10 mouse cellular contexts compared by ENCODE assay signal in the genomic region with DNA sequence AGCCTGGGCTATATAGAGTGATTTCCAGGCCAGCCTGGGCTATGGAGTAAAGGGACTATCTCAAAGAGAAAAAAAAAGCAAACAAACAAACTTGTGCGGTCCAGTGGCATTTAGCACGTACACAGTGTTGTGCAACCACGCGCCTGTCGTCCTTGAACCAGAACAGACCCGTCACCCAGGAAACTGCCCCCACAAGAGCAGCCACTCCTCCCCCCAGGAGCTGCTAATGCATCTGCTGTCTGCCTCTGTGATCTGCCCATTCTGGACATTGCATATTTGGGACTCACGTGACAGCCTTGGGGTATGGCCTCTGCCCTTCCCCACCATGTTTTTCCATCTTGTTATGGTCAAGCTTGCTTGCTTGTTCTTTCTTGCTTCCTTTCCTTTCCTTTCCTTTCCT. TPM values are rescaled to one million over a fixed set of nuclear protein-coding genes. Genes with fewer than 3 reads are reported as not detected.
DNase-seq lines count a peak whose midpoint lies in the region; ATAC-seq and TF ChIP-seq lines count a peak whose summit lies in the region.
"Had no signal": no experiment of that assay in that cellular context is flagged by ENCODE, and none has a peak within 500 bp of the region (broad histone marks: within the 10 kb centered on the region; RNA-seq: fewer than 3 reads in every experiment).

No protein-coding gene starts in this region.

- ATAC-seq in liver, postnatal 0 days, result peak; percentile 37

- no peak for TF ChIP-seq CTCF in liver, postnatal 0 days (IDR thresholded peaks at IDR 0.05; ENCODE audit: low read depth)

- H3K4me3 ChIP-seq in liver, postnatal 0 days (ENCODE audit: low read depth, low read length), result no peak overlapping the region
- H3K4me3 ChIP-seq: gastrocnemius, adult 2 months; lung, embryonic 15.5 days had no signal

- WGBS in liver, postnatal 0 days (ENCODE audit: insufficient replicate concordance), result 36% methylated on average over 7 of the region's 7 CpGs

- peak; percentile 53 to 85 for DNase-seq in kidney, postnatal 25 days
- DNase-seq in kidney, postnatal 14 days, result no peak
- DNase-seq in adrenal gland, postnatal 10 days, result peak; percentile 66
- peak; percentile 59 for DNase-seq in liver, postnatal 0 days
- DNase-seq in frontal cortex, postnatal 36 days (ENCODE audit: low spot score in 2 of 2), result no peak
- DNase-seq in retina, embryonic 14.5 days (ENCODE audit: low spot score), result no peak
- DNase-seq in spleen, postnatal 36 days (ENCODE audit: low spot score in 2 of 2), result no peak
- DNase-seq: gastrocnemius, adult 2 months had no signal

- no peak for TF ChIP-seq EP300 in liver, postnatal 0 days (IDR thresholded peaks at IDR 0.05; ENCODE audit: low read depth)

- no peak overlapping the region for H3K4me2 ChIP-seq in liver, postnatal 0 days (ENCODE audit: low read depth, low read length)
- H3K4me2 ChIP-seq: lung, embryonic 15.5 days had no signal

- H3K36me3 ChIP-seq in liver, postnatal 0 days (replicated peaks; ENCODE audit: insufficient read depth, low read length), result no peaks in the 10 kb centered on the region
- H3K36me3 ChIP-seq: lung, embryonic 15.5 days had no signal

- no peaks in the 10 kb centered on the region for H3K27me3 ChIP-seq in liver, postnatal 0 days (ENCODE audit: insufficient read depth, low read length)
- H3K27me3 ChIP-seq: lung, embryonic 15.5 days had no signal

- H3K27ac ChIP-seq in liver, postnatal 0 days (ENCODE audit: low read depth), result peak overlapping the region; percentile 8; the same call in 1 of the 2 replicates
- H3K27ac ChIP-seq: gastrocnemius, adult 2 months; lung, embryonic 15.5 days; stomach, postnatal 0 days had no signal

- H3K9ac ChIP-seq in liver, postnatal 0 days (replicated peaks), result no peak overlapping the region
- H3K9ac ChIP-seq: lung, embryonic 15.5 days had no signal

- H3K4me1 ChIP-seq in liver, postnatal 0 days (ENCODE audit: insufficient read depth), result peaks cover 60% of the 10 kb centered on the region

- H3K9me3 ChIP-seq in liver, postnatal 0 days (ENCODE audit: low read length), result no peaks in the 10 kb centered on the region
- H3K9me3 ChIP-seq: lung, embryonic 15.5 days had no signal

RNA-seq across cellular contexts. Expression of gene Gins2, which starts 59.9 kb away (rescaled TPM):
- total RNA-seq in adrenal gland, postnatal 10 days (2021), result 10 to 100 TPM; 18.6 to 19.0 TPM
- polyA plus RNA-seq in liver, postnatal 0 days (2015; fragmentation: Nextera tagmentation; extraction: Ambion mirVana), result 18.6 and 20.3 TPM in 2 replicates

Comparison
In these comparisons a context has a peak if more than half of its experiments do, and no peak if none do; other contexts are left out.
1. DNase-seq: peak in kidney, postnatal 25 days (2 of 2), adrenal gland, postnatal 10 days (single experiment) and liver, postnatal 0 days (single experiment); none in kidney, postnatal 14 days (single experiment), frontal cortex, postnatal 36 days (0 of 2), retina, embryonic 14.5 days (single experiment) and spleen, postnatal 36 days (0 of 2).